Mouse (Mus musculus) adrenal gland, adult 10 weeks (tissue): ENCODE measurements around the gene Trim47. TPM values are rescaled to one million over a fixed set of nuclear protein-coding genes. Genes with fewer than 3 reads are reported as not detected.

Experiments
- polyA plus RNA-seq: library from polyadenylated mRNA; stranded (reverse); fragments of 350-450 nt; fragmentation: Illumina TruSeq; extraction: RNeasy Lipid Tissue Mini Kit (QIAGEN cat#74804); gene quantifications from one replicate; pipeline ENCODE4 v1.2.3, GENCODE M21; 2014; ENCODE audit warnings: low read depth, low replicate concordance

Gene Trim47
- not detected for polyA plus RNA-seq

DNA sequence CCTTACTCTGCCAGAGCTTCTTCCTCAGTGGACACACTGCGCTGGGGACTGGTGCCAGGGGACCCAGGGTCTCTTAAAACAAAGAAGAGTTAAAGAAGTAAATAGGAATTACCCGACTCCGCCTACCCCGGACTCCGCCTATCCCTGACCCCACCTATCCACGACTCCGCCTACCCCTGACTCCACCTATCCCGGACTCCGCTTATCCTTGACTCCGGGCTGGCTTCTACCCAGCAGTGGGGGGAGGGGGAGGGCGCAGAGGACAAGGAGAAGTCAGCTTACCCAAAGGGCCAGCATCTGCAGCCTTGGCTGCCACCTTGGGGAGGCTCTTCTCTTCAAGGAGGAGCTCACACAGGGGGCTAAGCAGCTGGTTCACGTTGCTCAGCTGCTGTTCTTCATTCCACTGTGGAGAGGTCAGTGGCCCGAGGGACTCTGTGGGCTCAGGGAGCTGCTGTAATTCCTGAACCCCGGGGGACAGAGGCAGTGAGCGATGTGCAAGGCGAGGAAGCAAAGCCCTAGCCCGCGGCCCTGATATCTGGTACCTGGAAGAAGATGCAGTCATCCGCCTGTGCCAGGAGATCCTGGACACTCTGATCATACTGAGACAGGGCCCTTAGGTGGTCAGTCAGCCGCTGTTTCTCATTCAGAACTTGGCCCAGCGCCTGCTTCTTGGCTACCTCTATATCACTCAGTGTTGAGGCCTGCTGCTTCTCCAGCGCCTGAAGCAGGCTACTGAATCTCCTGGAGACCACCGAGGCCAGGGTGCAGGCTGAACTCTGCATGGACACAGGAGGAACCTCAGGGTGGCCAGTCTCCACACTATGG, at the start of gene Trim47:
Gene Trim47 (minus strand): TSS at position 55 of the 825 bp plus-strand sequence.

DNA sequence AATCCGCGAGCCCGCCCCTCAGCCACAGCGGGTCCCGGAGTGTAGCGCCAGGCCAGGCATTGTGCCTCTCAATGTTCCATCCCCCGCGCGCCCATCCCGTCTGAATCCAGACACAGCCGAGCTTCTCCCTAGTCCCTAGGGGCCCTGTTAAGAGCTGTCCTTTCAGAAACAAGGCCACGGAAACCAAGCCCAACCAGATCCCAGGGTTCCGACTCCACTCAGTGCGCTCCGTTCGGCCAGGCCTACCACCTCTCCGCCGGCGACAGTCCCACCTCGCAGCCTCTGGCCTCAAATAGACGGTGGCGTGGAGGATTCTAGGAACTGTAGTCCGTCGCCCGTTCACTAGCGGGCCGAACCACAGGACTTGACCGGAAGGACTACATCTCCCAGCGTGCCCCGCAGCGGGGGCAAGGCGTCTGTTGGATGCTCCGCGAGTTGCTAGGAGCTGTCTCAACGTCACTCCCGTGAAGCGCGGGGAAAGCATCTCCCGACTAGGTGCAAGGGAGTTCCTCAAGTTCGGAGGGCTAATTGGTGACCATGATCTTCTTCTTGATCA, 41.0 kb upstream of the Trim47 start, which contains the start of gene Fbf1:
Gene Fbf1 (minus strand): TSS at position 283 of the 556 bp plus-strand sequence.

DNA sequence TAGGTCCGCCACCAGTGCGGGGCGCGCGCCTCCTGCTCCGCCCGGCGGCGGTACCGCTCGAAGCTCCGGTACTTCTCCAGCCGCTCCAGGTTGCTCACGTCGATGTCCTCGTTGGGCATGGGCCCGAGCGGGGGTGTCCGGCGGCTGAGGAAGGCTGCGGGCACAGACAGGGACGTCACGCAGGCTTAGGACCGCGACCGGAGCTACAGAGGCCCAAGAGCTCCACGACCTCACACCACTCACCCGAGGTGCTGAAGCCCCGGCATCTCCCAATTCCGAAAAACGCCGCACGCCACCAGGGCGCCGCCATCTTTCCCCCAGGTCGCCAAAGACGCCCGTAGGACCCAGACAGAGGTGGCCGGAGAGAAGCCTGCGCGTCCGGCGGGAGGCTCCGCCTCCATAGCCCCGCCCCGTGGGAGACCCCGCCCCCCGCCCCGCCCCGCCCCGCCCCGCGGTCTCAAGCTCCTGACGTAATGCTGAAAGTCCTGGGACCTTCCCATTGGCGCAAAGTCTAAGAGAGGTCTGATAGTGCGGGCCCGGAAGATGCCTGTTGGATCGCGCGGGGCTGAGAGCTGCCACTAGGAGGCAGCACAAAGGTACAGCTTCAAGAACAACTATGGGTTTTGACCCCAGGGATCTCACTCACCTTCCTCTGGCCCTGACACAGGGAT, 11.6 kb upstream of the Trim47 start, which contains the start of gene Mrpl38:
Gene Mrpl38 (minus strand): TSS at position 401 of the 671 bp plus-strand sequence.

DNA sequence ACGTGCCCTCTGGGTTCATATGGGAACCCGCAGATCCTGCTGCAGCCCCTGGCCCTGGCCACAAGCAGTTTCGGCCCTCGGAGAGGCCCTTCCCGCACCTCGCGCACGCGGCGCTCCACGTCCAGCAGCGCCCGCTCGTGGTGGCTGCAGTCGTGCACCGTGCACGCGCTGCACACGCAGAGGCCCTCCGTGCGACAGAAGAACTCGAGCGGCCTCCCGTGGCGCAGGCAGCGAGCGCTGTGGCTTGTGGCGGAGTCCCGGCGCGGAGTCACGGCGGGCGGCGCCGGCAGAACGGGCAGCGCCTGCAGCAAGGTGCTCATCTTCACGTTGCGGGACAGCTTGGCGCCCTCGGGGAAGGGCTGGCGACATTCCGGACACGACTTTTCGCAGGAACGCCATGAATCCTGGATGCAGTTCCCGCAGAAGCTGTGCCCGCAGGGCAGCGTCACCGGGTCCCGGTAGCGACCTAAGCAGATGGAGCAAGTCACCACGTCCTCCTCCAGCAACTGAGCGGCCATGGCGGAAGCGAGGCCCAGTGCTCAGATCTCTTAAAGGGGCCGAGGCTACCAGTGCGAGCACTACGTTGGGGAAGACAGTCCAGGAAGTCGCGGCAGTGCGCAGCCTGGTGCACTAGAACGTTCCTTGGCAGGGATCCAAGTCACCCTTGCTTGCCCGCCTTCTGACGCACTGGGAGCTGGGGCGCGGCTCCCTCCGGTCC, 3.6 kb upstream of the Trim47 start, which contains the start of gene Trim65:
Gene Trim65 (minus strand): TSS at position 641 of the 718 bp plus-strand sequence.

DNA sequence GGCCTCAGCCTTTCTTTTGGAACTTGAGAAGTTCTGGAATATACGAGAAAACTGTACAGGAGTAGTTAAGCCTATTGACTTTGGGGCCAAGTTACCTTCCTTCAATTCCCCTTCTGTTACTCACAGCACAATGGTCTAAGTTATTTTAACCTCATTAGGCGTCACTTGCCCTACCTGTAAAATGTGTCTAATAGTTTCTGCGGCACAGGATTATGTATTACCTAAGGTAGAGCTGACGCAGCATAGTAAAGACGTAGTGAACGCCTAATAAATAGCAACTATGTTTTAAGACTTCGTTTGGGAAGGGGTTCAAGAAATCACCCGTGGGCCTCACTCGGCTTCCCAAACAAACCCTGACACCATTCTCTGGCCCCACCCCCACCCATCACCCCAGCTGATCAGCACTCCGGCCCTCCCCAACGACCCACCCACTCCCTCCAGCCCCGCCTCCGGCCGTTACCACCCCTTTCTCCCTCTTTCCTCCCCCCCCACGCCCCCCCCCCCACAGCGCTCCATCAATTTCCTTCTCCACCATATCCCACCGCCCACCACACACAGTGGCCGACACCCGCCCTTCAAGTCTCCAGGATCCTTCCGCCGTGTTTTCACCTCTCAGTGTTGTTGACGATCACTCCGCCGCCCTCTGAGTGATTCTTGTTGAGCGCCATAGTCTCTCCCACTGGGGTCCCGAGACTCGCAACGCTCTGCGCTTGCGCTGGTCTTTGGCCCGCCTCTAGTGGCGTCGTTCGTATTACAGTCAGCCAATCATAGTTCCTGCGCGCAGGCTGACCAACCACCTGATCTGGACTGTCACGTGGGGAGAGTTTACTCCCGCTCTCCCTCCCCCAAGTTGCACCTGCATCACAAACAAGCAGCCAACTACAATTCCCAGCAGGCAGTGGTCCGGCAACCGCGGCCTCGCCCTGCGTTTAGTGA, 40.5 kb downstream of the Trim47 start, which contains the start of gene Wbp2:
Gene Wbp2 (minus strand): TSS at position 738 of the 936 bp plus-strand sequence.

DNA sequence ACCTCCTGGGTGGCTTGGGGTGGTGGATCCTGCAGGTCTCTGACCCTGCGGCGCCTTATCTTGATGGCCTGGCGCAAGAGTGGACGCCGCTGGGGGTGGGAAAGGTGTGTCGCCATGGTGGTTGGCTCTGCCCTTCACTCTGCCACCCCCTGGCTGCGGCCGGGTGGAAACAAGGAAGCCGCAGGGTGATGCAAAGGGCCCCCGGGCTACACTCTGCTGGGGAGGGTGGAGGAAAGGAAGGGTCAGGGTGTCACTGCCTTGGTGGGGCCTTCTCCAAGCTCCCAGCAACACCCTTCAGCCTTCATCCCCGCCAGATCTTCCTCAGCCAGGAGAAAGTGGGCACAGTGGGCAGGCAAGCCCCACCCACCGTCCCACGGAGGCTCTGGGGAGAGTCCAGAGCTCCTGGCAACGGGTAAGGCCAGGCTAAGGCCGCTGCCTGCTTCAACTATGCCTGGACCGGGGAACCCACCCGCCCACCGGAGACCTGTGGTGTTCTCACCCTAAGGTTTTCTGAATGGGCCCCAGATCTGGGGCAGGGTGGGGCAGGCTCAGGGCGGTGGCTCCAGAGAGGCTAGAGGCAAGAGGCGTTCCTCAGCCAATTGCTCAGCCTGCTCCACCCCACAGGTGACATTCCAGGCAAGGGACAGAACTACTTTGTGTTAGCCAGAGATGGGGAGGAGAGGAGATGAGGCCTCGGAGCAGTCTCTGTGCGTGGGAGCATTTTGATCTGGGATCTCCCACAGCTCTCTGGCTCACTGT, 49.4 kb downstream of the Trim47 start, which contains the start of gene Unc13d:
Gene Unc13d (minus strand): TSS at position 516 of the 759 bp plus-strand sequence.

Other genes with a start within 250 kb of the Trim47 start
- gene Smim5, start 227.2 kb downstream of the Trim47 start, polyA plus RNA-seq: not detected
- not detected for gene Smim6, start 215.2 kb downstream of the Trim47 start, polyA plus RNA-seq
- 8.3 TPM for gene Sap30bp, start 193.9 kb downstream of the Trim47 start, polyA plus RNA-seq
- gene Recql5, start 193.7 kb downstream of the Trim47 start, polyA plus RNA-seq: 3.6 TPM
- not detected for gene Itgb4, start 152.5 kb downstream of the Trim47 start, polyA plus RNA-seq
- gene Galk1, start 114.5 kb downstream of the Trim47 start, polyA plus RNA-seq: not detected
- 649 TPM for gene H3f3b, start 99.2 kb downstream of the Trim47 start, polyA plus RNA-seq
- 2.2 TPM for gene Unk, start 96.9 kb downstream of the Trim47 start, polyA plus RNA-seq
- not detected for gene Unc13d, start 49.2 kb downstream of the Trim47 start, polyA plus RNA-seq
- 20.4 TPM for gene Wbp2, start 40.2 kb downstream of the Trim47 start, polyA plus RNA-seq
- 6.2 TPM for gene Trim65, start 3.9 kb upstream of the Trim47 start, polyA plus RNA-seq
- 2.7 TPM for gene Mrpl38, start 11.7 kb upstream of the Trim47 start, polyA plus RNA-seq
- gene Fbf1, start 41.0 kb upstream of the Trim47 start, polyA plus RNA-seq: 17.7 TPM
- 2.0 TPM for gene Ten1, start 71.6 kb upstream of the Trim47 start, polyA plus RNA-seq
- gene Acox1, start 71.8 kb upstream of the Trim47 start, polyA plus RNA-seq: 192 TPM
- gene Evpl, start 110.9 kb upstream of the Trim47 start, polyA plus RNA-seq: not detected
- 10.0 TPM for gene Srp68, start 147.0 kb upstream of the Trim47 start, polyA plus RNA-seq
- gene Galr2, start 153.7 kb upstream of the Trim47 start, polyA plus RNA-seq: not detected
- gene Exoc7, start 180.0 kb upstream of the Trim47 start, polyA plus RNA-seq: 9.3 TPM
- not detected for gene Foxj1, start 208.2 kb upstream of the Trim47 start, polyA plus RNA-seq